Mouse (Mus musculus) cortical plate, adult 2 months (tissue): Measurements from ENCODE around the gene Gm45234. TPM values are rescaled to one million over a fixed set of nuclear protein-coding genes. Genes with fewer than 3 reads are reported as not detected.

Experiments
- H3K27ac ChIP-seq: fragments of 200-500 bp; 2 replicates; pipeline ENCODE4 v1.5.1; 2012; ENCODE audit warnings: low read length, control low read depth, inconsistent platforms; ENCODE audit not compliant: insufficient read depth
- H3K4me1 ChIP-seq: fragments of 200-500 bp; 2 replicates; pipeline ENCODE4 v1.6.1; 2011; ENCODE audit warnings: low read length; ENCODE audit not compliant: control insufficient read depth, insufficient read depth
- H3K4me3 ChIP-seq: fragments of 200-500 bp; 2 replicates; pipeline ENCODE4 v1.5.1; 2011; ENCODE audit warnings: mild to moderate bottlenecking, low read length, control low read depth; ENCODE audit not compliant: insufficient read depth
- CTCF ChIP-seq: fragments of 200-500 bp; IDR thresholded peaks from 2 replicates; pipeline ENCODE4 v1.5.1; 2011; ENCODE audit warnings: mild to moderate bottlenecking, control low read depth, low read length; ENCODE audit not compliant: insufficient read depth; ENCODE audit errors: extremely low read depth
- POLR2A ChIP-seq: fragments of 200-500 bp; IDR thresholded peaks from 2 replicates; pipeline ENCODE4 v1.6.1; 2011; ENCODE audit warnings: mild to moderate bottlenecking, low read length, control low read depth; ENCODE audit not compliant: insufficient read depth; ENCODE audit errors: extremely low read depth
- polyA plus RNA-seq: library from polyadenylated mRNA; depleted of rRNA; stranded (reverse); fragments of >200 nt; gene quantifications from 2 replicates; pipeline ENCODE4 v1.2.3, GENCODE M21; 2012

Gene Gm45234
- polyA plus RNA-seq, 1 experiment, result not detected

GRCm38 (mm10) chr6:124716864-124717490 is 38.8 kb downstream of the Gm45234 start:
- H3K4me3 ChIP-seq, result no peak overlapping the region
- H3K27ac ChIP-seq, result no peak overlapping the region
- TF ChIP-seq CTCF (peak; percentile 52), POLR2A (no peak)
- peaks cover 4% of the 10 kb centered on the region; the same call in 1 of the 2 replicates for H3K4me1 ChIP-seq

GRCm38 (mm10) chr6:124712918-124713317 is 42.9 kb downstream of the Gm45234 start:
- Histone ChIP-seq H3K4me1 (peaks cover 4% of the 10 kb centered on the region; the same call in 1 of the 2 replicates), H3K27ac (no peak overlapping the region), H3K4me3 (peak overlapping the region; percentile 68)
- TF ChIP-seq CTCF (no peak), POLR2A (no peak)

DNA sequence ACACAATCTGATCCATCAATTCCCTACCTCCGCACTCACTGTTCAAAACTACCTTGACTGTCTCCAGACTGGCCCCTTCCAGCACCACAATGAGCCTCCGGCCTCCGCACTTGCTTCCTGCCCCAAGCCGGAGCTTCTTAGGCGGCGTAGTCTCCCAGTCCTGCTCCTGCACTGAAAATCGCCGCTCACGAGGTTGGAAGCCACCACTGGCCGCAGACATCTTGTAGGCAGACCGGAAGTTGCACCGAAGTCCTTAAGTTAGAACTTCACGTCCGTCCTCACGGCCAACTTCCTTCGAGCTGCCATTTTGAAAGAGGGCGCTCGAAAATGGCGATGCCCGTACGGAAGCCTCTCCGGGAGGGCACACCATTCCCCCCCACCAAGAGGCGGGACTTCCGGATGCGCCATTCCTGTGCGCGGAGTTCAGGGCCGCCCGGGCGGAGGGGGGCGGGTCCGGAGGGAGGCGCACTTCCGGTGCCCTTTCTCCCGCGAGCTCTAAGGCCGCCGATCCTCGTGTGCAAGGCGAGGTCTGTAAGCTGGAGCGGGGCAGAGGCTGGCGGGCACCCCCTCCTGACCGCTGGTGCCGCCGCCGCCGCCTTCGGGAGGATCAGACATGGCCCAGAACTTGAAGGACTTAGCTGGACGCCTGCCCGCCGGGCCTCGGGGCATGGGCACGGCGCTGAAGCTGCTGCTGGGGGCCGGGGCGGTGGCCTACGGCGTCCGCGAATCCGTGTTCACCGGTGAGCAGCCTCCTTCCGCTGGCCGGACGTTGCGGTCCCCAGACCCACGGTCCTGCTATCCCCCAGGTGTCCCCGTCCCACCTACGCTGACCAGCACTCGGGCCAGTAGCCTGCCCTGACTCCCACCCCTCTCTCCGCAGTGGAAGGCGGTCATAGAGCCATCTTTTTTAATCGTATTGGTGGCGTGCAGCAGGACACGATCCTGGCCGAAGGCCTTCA is 43.7 kb downstream of the Gm45234 start, which contains the start of the genes Emg1 and Phb2:
Emg1 (minus strand) TSS at position 355 of the 959 bp plus-strand sequence.
Phb2 (plus strand) TSS at position 513 of the 959 bp plus-strand sequence.
- Histone ChIP-seq H3K4me1 (peaks cover 4% of the 10 kb centered on the region; the same call in 1 of the 2 replicates), H3K4me3 (peak within 1 kb of the TSS; percentile 68), H3K27ac (0 out of 2 replicates have a peak within 1 kb of the TSS, but pooled peaks have one; percentile 28)
- no peak for TF ChIP-seq CTCF
- TF ChIP-seq POLR2A, result peak; percentile 53

- H3K27ac ChIP-seq, result no peak overlapping the region
- H3K4me1 ChIP-seq, result peaks cover 4% of the 10 kb centered on the region; the same call in 1 of the 2 replicates
- no peak overlapping the region for H3K4me3 ChIP-seq
- TF ChIP-seq CTCF (no peak), POLR2A (no peak)
These were observed 47.4 kb downstream of the Gm45234 start for GRCm38 (mm10) chr6:124708289-124708889.

- Histone ChIP-seq H3K4me1 (peaks cover 1% of the 10 kb centered on the region; the same call in 1 of the 2 replicates), H3K4me3 (no peak overlapping the region), H3K27ac (no peak overlapping the region)
- TF ChIP-seq CTCF (no peak), POLR2A (no peak)
These were observed 49.7 kb downstream of the Gm45234 start for GRCm38 (mm10) chr6:124706061-124706627.

- Histone ChIP-seq H3K27ac (no peak overlapping the region), H3K4me1 (peaks cover 4% of the 10 kb centered on the region), H3K4me3 (no peak overlapping the region)
- no peak for TF ChIP-seq POLR2A
- no peak for TF ChIP-seq CTCF
These were observed 51.4 kb downstream of the Gm45234 start for GRCm38 (mm10) chr6:124704417-124704816.

DNA sequence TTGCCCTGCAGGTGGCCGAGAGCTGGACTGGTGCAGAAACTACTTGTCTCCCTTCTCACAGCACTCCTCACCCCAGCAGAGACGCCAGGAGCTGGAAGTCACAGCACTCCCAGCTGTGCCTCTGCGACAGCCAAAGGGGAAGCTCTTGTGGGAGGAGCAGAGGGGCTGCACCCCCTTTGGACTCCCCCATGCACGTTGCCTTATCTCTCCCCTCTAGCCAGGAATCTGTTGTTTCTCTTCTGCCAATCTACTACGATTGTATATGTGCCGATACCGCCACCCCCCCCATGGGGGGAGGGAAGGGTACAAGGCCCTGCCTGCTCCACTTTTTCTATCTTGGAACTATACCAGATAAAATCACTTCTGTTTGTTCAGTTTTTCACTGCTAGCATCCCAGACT is 52.0 kb downstream of the Gm45234 start:
- peaks cover 4% of the 10 kb centered on the region for H3K4me1 ChIP-seq
- no peak for TF ChIP-seq CTCF
- TF ChIP-seq POLR2A, result no peak
- no peak overlapping the region for H3K4me3 ChIP-seq
- H3K27ac ChIP-seq, result no peak overlapping the region

- H3K4me1 ChIP-seq, result peaks cover 4% of the 10 kb centered on the region
- no peak for TF ChIP-seq POLR2A
- TF ChIP-seq CTCF, result peak; percentile 77
These were observed 53.1 kb downstream of the Gm45234 start for GRCm38 (mm10) chr6:124702784-124703103.

More at GRCm38 (mm10) chr6:124702784-124703103, 53.1 kb downstream of the Gm45234 start:
- Histone ChIP-seq H3K4me3 (no peak overlapping the region), H3K27ac (no peak overlapping the region)
